25 mouse cellular contexts compared by ENCODE assay signal in the genomic region with DNA sequence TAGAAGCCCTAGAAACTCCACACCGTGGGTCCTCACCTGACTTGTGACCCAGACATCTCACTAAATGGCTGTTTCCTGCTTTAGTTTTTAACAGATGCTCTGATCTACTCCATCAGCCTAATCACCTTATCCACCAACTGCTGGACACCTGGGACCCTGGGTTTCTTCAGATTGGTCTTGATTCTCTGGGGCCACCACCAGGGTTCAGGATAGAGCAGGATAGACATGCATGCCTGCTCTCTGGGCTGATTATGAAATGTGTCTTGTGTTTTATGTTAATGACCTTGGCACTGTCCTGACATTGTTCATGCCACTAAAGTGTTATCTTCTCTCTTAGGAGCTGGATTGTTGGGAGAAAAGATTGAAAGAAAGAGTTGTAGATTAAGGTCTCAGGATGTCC. TPM values are rescaled to one million over a fixed set of nuclear protein-coding genes. Genes with fewer than 3 reads are reported as not detected.
DNase-seq lines count a peak whose midpoint lies in the region; ATAC-seq and TF ChIP-seq lines count a peak whose summit lies in the region.
"Had no signal": no experiment of that assay in that cellular context is flagged by ENCODE, and none has a peak within 500 bp of the region (broad histone marks: within the 10 kb centered on the region; RNA-seq: fewer than 3 reads in every experiment).

No protein-coding gene starts in this region.

- TF ChIP-seq POLR2A in CH12.LX (IDR thresholded peaks at IDR 0.05; ENCODE audit: low read depth, low read length): no peak

- dilution Hi-C loops in CH12.LX (cut with MboI; ENCODE audit: extremely low pct_ligation_motif_present, extremely low pct_unique_long_range_greater_than_20kb, low sequenced_read_pairs): no loop called here

- 55% methylated on average over 1 of the region's 1 CpGs for WGBS in kidney, postnatal 0 days
- 91% methylated on average over 1 of the region's 1 CpGs for WGBS in midbrain, postnatal 0 days
- WGBS in midbrain, embryonic 16.5 days: 95% methylated on average over 1 of the region's 1 CpGs

- in situ Hi-C loops in CH12.LX (cut with MboI; ENCODE audit: low pct_ligation_motif_present, low pct_unique_long_range_greater_than_20kb, low sequenced_read_pairs): no loop called here

- no peak for ATAC-seq in kidney, postnatal 0 days (replicated peaks; ENCODE audit: low FRiP score, low read depth)
- no peak for ATAC-seq in midbrain, postnatal 0 days (ENCODE audit: low FRiP score)
- no peak for ATAC-seq in midbrain, embryonic 16.5 days
- ATAC-seq: forebrain, embryonic 13.5 days had no signal

- no peak overlapping the region for H3K4me2 ChIP-seq in kidney, postnatal 0 days (ENCODE audit: low read length)
- H3K4me2 ChIP-seq in midbrain, postnatal 0 days (ENCODE audit: low read depth, low read length, poor library complexity, severe bottlenecking): no peak overlapping the region
- H3K4me2 ChIP-seq in midbrain, embryonic 16.5 days (ENCODE audit: low read length): no peak overlapping the region
- H3K4me2 ChIP-seq in CH12.LX (ENCODE audit: insufficient read depth, low read depth, poor library complexity, severe bottlenecking): no peak overlapping the region
- H3K4me2 ChIP-seq: embryonic facial prominence, embryonic 15.5 days; forebrain, embryonic 13.5 days; hindbrain, embryonic 13.5 days; liver, embryonic 15.5 days; lung, embryonic 15.5 days had no signal

- peak; percentile 12 for DNase-seq in adrenal gland, postnatal 14 days
- no peak for DNase-seq in adrenal gland, postnatal 4 days (ENCODE audit: low spot score in 2 of 2)
- no peak for DNase-seq in kidney, postnatal 0 days (ENCODE audit: low spot score)
- DNase-seq in kidney, postnatal 36 days: no peak
- no peak for DNase-seq in midbrain, postnatal 0 days (ENCODE audit: low spot score)
- DNase-seq in CH12.LX (ENCODE audit: extremely low read depth): peak; percentile 4
- DNase-seq in right cerebral cortex, postnatal 4 days: no peak
- DNase-seq: cerebellum, adult 8-10 months; cerebellum, postnatal 25 days; gastrocnemius, postnatal 10 days; kidney, adult 2 months; layer of hippocampus, adult 9-11 months; liver; lung, postnatal 36 days; midbrain, embryonic 14.5 days; right cerebral cortex, adult 18-20 months had no signal

- H3K36me3 ChIP-seq in kidney, postnatal 0 days (ENCODE audit: insufficient read depth, low read length): no peaks in the 10 kb centered on the region
- H3K36me3 ChIP-seq in midbrain, postnatal 0 days (ENCODE audit: insufficient read depth, low read length): no peaks in the 10 kb centered on the region
- H3K36me3 ChIP-seq in midbrain, embryonic 16.5 days (ENCODE audit: control insufficient read depth, insufficient read depth, low read length): no peaks in the 10 kb centered on the region
- H3K36me3 ChIP-seq in CH12.LX (replicated peaks in 1 of 2; ENCODE audit: control insufficient read depth in 1 of 2, insufficient read depth in 1 of 2, low read length in 1 of 2): no peaks in the 10 kb centered on the region
- H3K36me3 ChIP-seq: embryonic facial prominence, embryonic 10.5 days; hindbrain, embryonic 13.5 days; liver, embryonic 15.5 days; lung, embryonic 15.5 days had no signal

- no peaks in the 10 kb centered on the region for H3K4me1 ChIP-seq in kidney, postnatal 0 days (replicated peaks; ENCODE audit: insufficient read depth, low read length)
- H3K4me1 ChIP-seq in midbrain, postnatal 0 days (ENCODE audit: insufficient read depth, low read length): no peaks in the 10 kb centered on the region
- H3K4me1 ChIP-seq in midbrain, embryonic 16.5 days (ENCODE audit: control insufficient read depth, insufficient read depth, low read length): no peaks in the 10 kb centered on the region; the same call in 1 of the 2 replicates
- H3K4me1 ChIP-seq in CH12.LX (ENCODE audit: control insufficient read depth in 1 of 2, insufficient read depth in 2 of 2): no peaks in the 10 kb centered on the region
- H3K4me1 ChIP-seq: embryonic facial prominence, embryonic 10.5 days; embryonic facial prominence, embryonic 15.5 days; hindbrain, embryonic 13.5 days; liver, embryonic 15.5 days; megakaryocyte, embryonic 14.5 days had no signal

- peak; percentile 21; the same call in 1 of the 2 replicates for TF ChIP-seq CTCF in kidney, postnatal 0 days (IDR thresholded peaks at IDR 0.05; ENCODE audit: low read depth)
- TF ChIP-seq CTCF in midbrain, postnatal 0 days (IDR thresholded peaks at IDR 0.05): 0 out of 2 replicates have a peak, but pooled peaks have one; percentile 6
- peak in 1 of 2 experiments; percentile 59; a peak in 2 of 4 replicates for TF ChIP-seq CTCF in CH12.LX (conservative IDR thresholded peaks at IDR 0.05 in 1 of 2, IDR thresholded peaks at IDR 0.05 in 1 of 2; ENCODE audit: low read depth in 2 of 2, low read length in 2 of 2)

- no peaks in the 10 kb centered on the region for H3K27me3 ChIP-seq in kidney, postnatal 0 days (ENCODE audit: insufficient read depth, low read length)
- H3K27me3 ChIP-seq in midbrain, postnatal 0 days (ENCODE audit: insufficient read depth, low read length): no peaks in the 10 kb centered on the region
- no peaks in the 10 kb centered on the region for H3K27me3 ChIP-seq in midbrain, embryonic 16.5 days (ENCODE audit: control insufficient read depth, insufficient read depth, low read depth, low read length)
- no peaks in the 10 kb centered on the region for H3K27me3 ChIP-seq in CH12.LX (replicated peaks)
- H3K27me3 ChIP-seq: embryonic facial prominence, embryonic 15.5 days; forebrain, embryonic 13.5 days; hindbrain, embryonic 13.5 days; liver, embryonic 15.5 days; lung, embryonic 15.5 days; megakaryocyte, embryonic 14.5 days had no signal

- TF ChIP-seq RAD21 in CH12.LX (IDR thresholded peaks at IDR 0.05; ENCODE audit: low read depth, low read length): peak; percentile 45

- no peak overlapping the region for H3K27ac ChIP-seq in kidney, postnatal 0 days
- H3K27ac ChIP-seq in midbrain, postnatal 0 days (ENCODE audit: low read depth, low read length): no peak overlapping the region
- no peak overlapping the region for H3K27ac ChIP-seq in midbrain, embryonic 16.5 days (ENCODE audit: low read length)
- no peak overlapping the region for H3K27ac ChIP-seq in CH12.LX (ENCODE audit: insufficient read depth, low read depth)
- H3K27ac ChIP-seq: embryonic facial prominence, embryonic 10.5 days; embryonic facial prominence, embryonic 15.5 days; forebrain, embryonic 13.5 days; hindbrain, embryonic 13.5 days; liver, embryonic 15.5 days; lung, embryonic 15.5 days had no signal

- no peaks in the 10 kb centered on the region for H3K9me3 ChIP-seq in kidney, postnatal 0 days (replicated peaks; ENCODE audit: low read length)
- H3K9me3 ChIP-seq in midbrain, postnatal 0 days (ENCODE audit: low read length): no peaks in the 10 kb centered on the region
- H3K9me3 ChIP-seq in midbrain, embryonic 16.5 days (replicated peaks; ENCODE audit: control insufficient read depth, low read length, poor library complexity, severe bottlenecking): no peaks in the 10 kb centered on the region
- H3K9me3 ChIP-seq in CH12.LX (replicated peaks; ENCODE audit: low read length): no peaks in the 10 kb centered on the region
- H3K9me3 ChIP-seq: embryonic facial prominence, embryonic 10.5 days; embryonic facial prominence, embryonic 15.5 days; forebrain, embryonic 13.5 days; hindbrain, embryonic 13.5 days; liver, embryonic 15.5 days; lung, embryonic 15.5 days; megakaryocyte, embryonic 14.5 days had no signal

- H3K4me3 ChIP-seq in kidney, postnatal 0 days (replicated peaks; ENCODE audit: low read depth, low read length): no peak overlapping the region
- no peak overlapping the region for H3K4me3 ChIP-seq in midbrain, postnatal 0 days (ENCODE audit: low read depth, low read length)
- no peak overlapping the region for H3K4me3 ChIP-seq in midbrain, embryonic 16.5 days (ENCODE audit: low read depth, low read length)
- H3K4me3 ChIP-seq in CH12.LX (replicated peaks in 1 of 3; ENCODE audit: low read depth in 2 of 3, low read length in 2 of 3, poor library complexity in 1 of 3): no peak overlapping the region
- H3K4me3 ChIP-seq: embryonic facial prominence, embryonic 10.5 days; embryonic facial prominence, embryonic 15.5 days; forebrain, embryonic 13.5 days; hindbrain, embryonic 13.5 days; liver, embryonic 15.5 days; lung, embryonic 15.5 days; megakaryocyte, embryonic 14.5 days had no signal

- H3K9ac ChIP-seq in kidney, postnatal 0 days (ENCODE audit: low read depth, low read length): no peak overlapping the region
- no peak overlapping the region for H3K9ac ChIP-seq in midbrain, postnatal 0 days (replicated peaks; ENCODE audit: low read length, poor library complexity, severe bottlenecking)
- no peak overlapping the region for H3K9ac ChIP-seq in midbrain, embryonic 16.5 days (ENCODE audit: low read depth, low read length)
- H3K9ac ChIP-seq in CH12.LX (ENCODE audit: insufficient read depth, low read depth): no peak overlapping the region
- H3K9ac ChIP-seq: embryonic facial prominence, embryonic 15.5 days; forebrain, embryonic 13.5 days; hindbrain, embryonic 13.5 days; liver, embryonic 15.5 days; lung, embryonic 15.5 days had no signal

- no peak for TF ChIP-seq EP300 in CH12.LX (IDR thresholded peaks at IDR 0.05; ENCODE audit: low read length)

- no peaks in the 10 kb centered on the region for H3K79me2 ChIP-seq in CH12.LX (replicated peaks; ENCODE audit: control insufficient read depth, extremely low read depth, insufficient read depth, poor library complexity, severe bottlenecking)

TF ChIP-seq in CH12.LX, 34 proteins besides CTCF, POLR2A, EP300 and RAD21:
- TF ChIP-seq POLR2AphosphoS2 (IDR thresholded peaks at IDR 0.05; ENCODE audit: low read depth, low read length): no peak
- peak; percentile 74 for TF ChIP-seq SMC3 (IDR thresholded peaks at IDR 0.05; ENCODE audit: low read depth, low read length)

RNA-seq across cellular contexts. Expression of gene Spats2l, which starts 21.9 kb away (rescaled TPM):
- 6.6 and 8.3 TPM in 2 replicates for total RNA-seq in adrenal gland, postnatal 14 days (2021)
- 10 to 100 TPM; 20.7 to 22.2 TPM for total RNA-seq in adrenal gland, postnatal 4 days (2021)
- 69.5 and 70.6 TPM in 2 replicates for polyA plus RNA-seq in kidney, postnatal 0 days (2015; fragmentation: Nextera tagmentation; extraction: Ambion mirVana)
- total RNA-seq in midbrain, postnatal 0 days (2014; rRNA removed): 34.8 and 36.2 TPM in 2 replicates
- polyA plus RNA-seq in midbrain, postnatal 0 days (2015; fragmentation: Nextera tagmentation; extraction: Ambion mirVana): 74.7 and 80.4 TPM in 2 replicates
- 83.6 and 88.7 TPM in 2 replicates for polyA plus RNA-seq in midbrain, embryonic 16.5 days (2015; fragmentation: Nextera tagmentation; extraction: Ambion mirVana)
- total RNA-seq in CH12.LX (2012; rRNA removed) (0.17 and 0.34 TPM in 2 replicates), CH12.LX (2014; rRNA removed) (0.09 and 0.18 TPM in 2 replicates)
- 0.49 and 0.77 TPM in 2 replicates for polyA plus RNA-seq in CH12.LX (2012; ENCODE audit: insufficient read length, low read depth)
- total RNA-seq: MEL had no signal

Comparison
In these comparisons a context has a peak if more than half of its experiments do, and no peak if none do; other contexts are left out.
1. DNase-seq: peak in adrenal gland, postnatal 14 days (single experiment) and CH12.LX (single experiment); none in adrenal gland, postnatal 4 days (0 of 2), kidney, postnatal 0 days (single experiment), kidney, postnatal 36 days (0 of 2), midbrain, postnatal 0 days (single experiment) and right cerebral cortex, postnatal 4 days (single experiment).